Mouse (Mus musculus) left cerebral cortex, adult 11 months (tissue): Measurements from ENCODE around the gene Ncbp2.

Experiments used
- DNase-seq: peaks from one replicate; pipeline ENCODE4 v3.0.0; 2022; ENCODE audit warnings: low spot score

The Ncbp2 gene

DNA sequence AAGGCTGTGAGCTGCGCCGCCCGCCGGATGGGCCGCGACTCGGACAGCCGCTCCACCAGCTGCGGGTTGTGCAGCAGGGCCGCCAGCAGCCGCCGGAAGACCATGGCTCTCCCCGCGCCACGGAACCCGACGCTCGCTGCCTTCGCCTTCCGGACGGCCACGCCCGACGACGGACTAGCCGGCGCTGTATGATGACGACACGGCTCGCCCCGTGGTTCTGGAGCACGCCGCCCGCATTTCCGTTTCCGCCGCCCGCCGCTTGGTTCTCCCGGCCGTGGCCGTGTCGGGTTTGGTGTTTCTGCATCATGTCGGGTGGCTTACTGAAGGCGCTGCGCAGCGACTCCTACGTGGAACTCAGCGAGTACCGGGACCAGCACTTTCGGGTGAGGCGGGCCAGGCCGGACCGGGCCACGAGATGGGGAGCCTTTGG is at the start of gene Ncbp2, which contains the start of gene 0610012G03Rik:
Gene Ncbp2, plus strand, starts transcription at position 169 of the 430 bp plus-strand sequence.
Gene 0610012G03Rik, minus strand, starts transcription at position 150 of the 430 bp plus-strand sequence.
- DNase-seq = peak; percentile 92

DNA sequence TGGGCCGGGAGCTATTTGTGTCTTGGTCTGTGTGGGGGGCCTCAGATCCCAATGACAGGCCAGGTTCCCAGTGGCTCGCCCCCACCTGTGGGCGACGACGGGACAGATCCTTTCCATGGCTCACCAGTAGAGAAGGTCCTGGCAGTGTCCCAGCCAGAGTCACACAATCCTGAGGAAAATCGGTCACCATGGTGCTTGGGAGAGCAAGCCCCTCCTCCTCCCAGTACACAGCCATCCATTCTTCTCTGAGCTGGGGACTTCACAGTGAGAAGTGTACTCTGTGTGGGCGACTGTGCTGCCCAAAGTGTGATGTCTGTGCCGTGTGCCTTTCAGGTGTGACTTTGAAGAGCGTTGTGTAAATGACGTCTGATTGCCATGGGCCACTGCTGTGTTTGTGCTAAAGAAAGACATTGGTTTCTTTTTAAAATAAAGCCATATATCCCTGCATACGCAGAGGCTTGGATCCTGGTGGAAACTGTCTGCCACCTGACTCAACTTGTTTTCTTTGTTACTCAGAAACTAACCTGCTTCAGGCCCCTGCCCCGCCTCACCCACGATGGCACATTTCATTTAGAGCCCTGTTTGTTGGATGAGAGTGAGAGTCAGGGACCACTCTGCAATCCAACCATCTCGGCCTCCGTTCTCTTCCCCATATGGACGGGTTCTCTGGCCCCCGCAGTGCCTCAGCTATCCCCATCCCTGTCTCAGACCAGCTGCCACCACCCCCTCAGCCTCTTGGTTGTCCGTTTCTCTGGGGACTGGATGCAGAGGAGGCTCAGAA is 49.6 kb upstream of the Ncbp2 start:
- peak; percentile 86 for DNase-seq

DNA sequence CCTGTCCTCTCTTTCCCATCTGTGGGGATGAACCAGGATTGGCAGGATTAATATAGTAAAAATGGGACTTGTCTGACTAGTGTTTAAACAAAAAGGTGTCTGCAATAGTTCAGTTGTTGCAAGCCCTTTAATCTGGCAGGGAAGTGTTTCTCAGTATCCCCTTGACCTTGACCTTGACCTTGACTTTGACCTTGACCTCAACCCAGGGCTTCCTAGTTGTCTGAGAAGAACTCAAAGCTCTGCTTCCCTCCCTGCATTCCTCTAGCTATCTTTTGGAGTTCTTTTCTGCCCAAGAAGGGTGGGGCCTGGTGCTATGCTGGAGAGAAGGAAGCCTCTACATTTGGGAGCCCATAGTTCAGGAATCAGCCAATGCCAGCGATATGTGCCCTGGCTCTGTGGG is 46.4 kb upstream of the Ncbp2 start:
- DNase-seq = no peak

DNA sequence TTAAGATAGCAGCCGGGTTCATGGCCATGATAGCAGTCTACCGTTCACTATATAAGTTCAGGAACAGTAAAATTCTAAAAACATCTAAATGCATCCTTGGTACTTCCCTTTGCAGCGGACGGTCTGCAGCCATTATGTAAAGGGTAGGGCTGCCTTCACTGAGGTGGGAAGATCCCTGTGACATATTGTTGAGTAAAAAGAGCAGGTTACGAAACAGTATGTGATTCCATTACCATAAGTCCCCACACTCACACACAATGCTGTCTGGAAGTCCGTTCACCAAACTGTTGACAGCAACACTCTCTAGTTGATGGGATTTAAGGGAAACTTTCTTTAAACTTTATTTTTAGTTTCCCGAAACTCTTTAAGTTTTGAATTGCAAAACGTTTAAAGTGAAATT is 45.1 kb upstream of the Ncbp2 start:
- DNase-seq = no peak

- DNase-seq = no peak
Measured at GRCm38 (mm10) chr16:31905331-31905730, 43.0 kb upstream of the Ncbp2 start.

DNA sequence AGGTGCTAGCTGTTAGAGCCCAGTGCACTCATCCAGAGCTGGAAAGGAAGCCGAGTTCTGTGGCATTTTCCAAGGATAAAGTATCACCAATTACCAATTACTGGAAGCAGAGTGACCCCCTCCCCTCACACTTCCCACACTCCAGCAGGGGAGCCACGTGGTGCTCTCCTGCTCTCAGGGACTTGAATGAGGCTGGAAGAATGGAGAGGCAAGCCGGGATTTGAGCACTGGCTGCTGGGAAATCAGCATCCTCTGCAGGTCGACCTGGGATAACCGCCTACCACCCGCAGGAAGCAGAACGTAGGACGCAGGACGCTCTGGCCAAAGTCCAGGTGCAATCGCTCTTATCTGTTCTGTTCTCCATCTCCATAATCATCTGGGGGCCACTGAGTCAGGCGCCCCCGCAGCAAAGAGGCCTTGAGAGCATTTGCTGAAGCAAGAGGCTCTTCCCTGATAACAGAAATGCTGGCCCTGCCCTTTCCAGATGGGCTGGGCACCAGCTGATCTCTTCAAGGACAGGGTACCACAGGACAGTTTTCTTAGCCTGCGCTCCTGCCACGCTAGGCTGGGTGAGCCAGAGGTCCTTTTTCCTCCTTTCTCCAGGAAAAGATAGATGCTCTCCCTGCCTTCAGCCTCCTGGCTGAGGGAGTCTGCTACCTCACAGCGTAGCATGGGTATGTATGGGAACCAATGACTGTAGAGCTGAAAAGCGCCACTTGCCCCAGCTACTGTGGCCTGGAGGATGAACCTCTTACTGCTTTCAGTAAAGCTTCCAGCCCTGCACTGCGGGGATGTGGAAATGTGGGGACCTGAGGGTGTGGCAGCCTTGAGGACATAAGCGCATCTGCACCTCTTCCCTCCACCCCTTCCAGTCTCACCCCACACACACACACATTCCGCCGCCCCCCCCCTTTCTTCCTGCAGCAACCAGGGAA is 42.2 kb upstream of the Ncbp2 start:
- DNase-seq = no peak

DNA sequence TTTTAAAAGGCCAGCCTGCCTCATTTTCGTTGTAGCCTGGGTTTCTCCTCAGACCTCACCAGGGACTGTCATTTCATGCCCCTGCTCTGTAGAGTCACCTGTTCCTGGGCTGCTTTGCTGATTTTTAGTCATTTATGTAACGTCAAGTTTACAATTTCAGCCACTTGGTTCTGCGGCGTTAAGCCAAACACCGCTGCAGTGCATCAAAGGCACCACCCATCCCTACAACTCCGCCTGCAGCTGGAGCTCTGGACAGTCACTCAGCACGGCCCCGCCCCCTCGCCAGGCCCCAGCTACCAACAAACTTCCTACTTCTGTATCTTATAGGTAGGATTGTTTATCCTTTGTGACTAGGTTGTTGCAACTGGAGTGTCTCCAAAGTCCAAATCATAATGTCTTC is 41.4 kb upstream of the Ncbp2 start:
- no peak for DNase-seq

GRCm38 (mm10) chr16:31908959-31909358 is 39.4 kb upstream of the Ncbp2 start:
- DNase-seq = no peak

GRCm38 (mm10) chr16:31910281-31910847 is 37.9 kb upstream of the Ncbp2 start:
- no peak for DNase-seq

GRCm38 (mm10) chr16:31917776-31918175 is 30.5 kb upstream of the Ncbp2 start:
- DNase-seq = no peak

DNA sequence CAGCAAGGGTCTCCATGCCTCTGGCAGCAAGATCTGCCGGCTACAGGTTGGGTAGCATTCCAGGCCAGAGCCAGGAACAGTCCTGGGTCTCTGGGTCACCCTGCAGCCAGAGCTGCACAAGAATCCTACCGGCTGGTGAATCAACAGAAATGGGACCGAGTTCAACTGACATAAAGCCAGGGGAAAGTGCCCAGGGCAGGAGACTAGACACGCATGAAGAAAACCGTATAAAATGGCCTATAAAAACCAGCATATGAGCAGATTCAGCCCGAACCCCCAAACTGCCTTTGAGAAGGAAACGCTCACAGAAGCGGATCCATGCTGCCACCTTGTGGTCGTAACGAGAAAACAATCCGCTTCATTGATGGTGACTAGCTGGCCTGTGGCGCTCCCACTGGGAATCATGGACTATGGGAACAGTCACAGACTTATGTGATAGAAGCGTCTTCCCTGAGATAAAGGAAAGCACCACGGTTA is 30.0 kb upstream of the Ncbp2 start:
- peak; percentile 78 for DNase-seq

DNA sequence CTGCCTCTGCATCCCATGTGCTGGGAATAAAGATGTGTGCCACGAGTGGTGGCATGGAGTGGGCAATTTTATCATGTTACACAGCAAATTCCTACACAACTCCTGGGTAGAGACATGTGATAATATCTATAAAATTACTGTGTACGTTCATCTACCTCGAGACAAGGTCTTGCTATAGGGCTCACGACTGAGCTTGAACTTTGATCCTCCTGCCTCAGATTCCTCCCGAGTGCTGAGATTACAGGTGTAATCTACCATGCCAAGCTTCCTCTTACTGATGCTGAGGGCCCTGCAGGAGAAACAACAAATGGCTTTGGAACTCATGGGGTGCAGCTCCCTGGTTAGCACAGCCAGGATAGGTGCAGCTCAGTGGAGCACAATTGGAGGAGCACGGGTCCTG is 23.9 kb upstream of the Ncbp2 start:
- DNase-seq = no peak

DNA sequence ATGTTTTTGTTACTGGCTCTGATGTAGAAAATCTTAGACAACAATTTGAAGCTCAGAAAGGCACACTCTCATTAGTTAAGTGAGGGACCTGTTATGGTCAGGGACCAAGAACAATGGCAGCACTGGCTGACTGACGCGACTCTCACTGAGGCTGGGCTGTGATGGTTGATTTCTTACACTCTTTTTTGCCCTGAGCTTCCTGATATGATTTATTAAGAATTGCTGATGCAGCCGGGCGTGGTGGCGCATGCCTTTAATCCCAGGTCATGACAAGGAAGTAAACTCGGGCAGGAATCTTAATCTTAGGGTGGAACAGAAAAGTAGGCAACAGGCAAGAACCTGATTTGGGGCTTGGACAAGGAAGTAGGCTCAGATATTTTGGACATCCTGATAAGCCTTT is 22.2 kb upstream of the Ncbp2 start:
- DNase-seq = no peak

GRCm38 (mm10) chr16:31926547-31927182 is 21.6 kb upstream of the Ncbp2 start:
- DNase-seq = no peak

DNA sequence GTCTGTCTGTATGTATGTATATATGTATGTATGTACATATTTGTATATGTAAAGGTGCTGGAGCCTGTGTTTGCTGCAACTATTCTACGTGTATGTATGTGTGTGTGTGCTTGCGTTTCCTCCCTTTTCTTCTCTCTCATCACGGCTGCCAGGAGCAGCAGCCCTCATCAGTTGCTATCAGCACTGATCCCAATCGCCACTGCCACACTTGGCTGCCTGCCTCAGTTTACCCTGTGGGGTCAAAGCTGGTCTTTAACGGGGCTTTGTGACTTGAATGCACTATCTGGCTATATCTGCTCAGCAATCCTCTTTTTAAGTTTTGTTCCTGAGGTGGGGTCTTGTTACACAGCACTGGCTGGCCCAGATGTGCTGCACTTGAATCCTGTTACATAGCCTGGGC is 20.9 kb upstream of the Ncbp2 start:
- no peak for DNase-seq

GRCm38 (mm10) chr16:31931330-31931729 is 17.0 kb upstream of the Ncbp2 start:
- DNase-seq = no peak

GRCm38 (mm10) chr16:31932255-31932654 is 16.1 kb upstream of the Ncbp2 start:
- no peak for DNase-seq

DNA sequence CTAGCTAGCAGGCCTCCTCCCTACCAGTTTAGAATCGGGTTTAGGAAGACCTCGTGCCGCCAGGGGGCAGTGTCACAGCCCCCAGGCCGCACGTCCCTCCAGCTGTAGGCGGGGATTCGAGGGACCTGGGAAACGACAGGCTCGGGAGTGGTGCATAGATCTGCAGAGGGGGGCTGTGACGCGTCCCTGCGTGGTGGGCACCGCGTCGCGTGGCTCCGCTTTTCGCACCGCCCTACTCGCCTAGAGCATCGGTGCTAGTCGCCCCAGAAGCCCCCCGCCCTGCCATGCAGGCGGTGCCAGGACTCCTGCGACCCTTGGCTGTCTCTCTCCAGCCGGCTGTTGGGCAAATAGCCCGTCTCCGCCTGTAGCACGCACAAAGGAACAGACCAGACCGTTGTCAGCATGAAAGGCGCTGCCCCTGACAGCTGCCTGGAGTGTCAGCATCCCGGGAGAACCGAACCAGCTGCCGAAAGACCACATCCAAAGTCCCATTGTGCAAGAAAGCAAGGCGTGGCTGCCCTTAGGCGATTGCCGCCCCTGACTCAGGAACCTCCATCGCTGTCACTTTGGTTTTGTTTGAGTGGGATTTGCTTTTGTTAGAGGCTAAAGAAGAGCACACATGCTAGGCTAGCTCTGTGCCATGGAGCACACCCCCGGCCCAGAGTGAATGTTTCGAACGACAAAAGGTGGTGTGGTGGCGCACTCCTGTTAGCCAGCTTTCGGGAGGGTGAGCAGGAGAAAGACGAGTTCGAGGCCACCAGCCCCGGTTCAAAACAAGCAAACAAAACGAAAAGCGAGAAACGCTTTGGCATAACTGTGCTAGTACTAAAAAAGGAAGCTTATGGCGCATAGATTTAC is 15.2 kb upstream of the Ncbp2 start:
- DNase-seq = peak; percentile 89

GRCm38 (mm10) chr16:31933751-31934549 is 14.4 kb upstream of the Ncbp2 start, which contains the start of gene Pigz:
Gene Pigz (plus strand): TSS chr16:31933851.
- no peak for DNase-seq

- no peak for DNase-seq
Measured at GRCm38 (mm10) chr16:31934550-31935010, 13.7 kb upstream of the Ncbp2 start.
